Mouse (Mus musculus) right cerebral cortex, adult 18-20 months (tissue): ENCODE measurements at regions not wholly inside any gene's neighbourhood (a gene's known extent, or its start where the extent isn't known, plus 50 kb on each side); places are given as distances from the start of the nearest gene placed in this dataset.

Experiments
- DNase-seq: peaks from one replicate; pipeline ENCODE4 v3.0.0; 2022; ENCODE audit warnings: mixed read lengths

DNA sequence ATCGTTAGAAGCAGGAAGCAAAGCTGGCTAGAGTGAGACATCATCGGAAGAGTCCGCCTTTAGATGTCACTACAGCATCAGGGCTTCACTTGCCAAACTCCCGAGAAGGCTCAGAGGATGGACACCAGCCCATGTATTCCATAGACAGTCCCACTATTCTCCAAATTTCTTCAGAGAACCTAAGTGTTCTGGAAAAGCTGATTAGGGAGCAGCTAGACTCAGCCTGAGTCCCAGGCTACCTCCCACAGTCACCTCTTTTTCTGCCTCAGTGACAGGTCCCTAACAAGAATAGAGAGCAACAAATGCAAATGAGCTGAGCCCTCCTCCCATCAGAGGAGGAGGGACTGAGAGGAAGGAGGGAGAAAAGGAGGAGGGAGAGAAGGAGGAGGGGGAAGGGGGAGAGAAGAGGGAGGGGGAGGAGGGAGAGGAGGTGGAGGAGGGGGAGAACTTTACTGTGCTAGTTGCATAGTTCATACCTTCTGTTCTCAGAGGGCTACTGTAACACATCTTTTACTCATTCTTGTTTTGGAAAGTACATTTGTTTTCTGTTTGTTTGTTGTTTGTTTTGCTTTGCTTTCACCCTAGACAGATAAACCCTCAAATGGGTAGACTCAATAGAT lies 465.8 kb downstream of the Tmem182 start:
- no peak for DNase-seq

DNA sequence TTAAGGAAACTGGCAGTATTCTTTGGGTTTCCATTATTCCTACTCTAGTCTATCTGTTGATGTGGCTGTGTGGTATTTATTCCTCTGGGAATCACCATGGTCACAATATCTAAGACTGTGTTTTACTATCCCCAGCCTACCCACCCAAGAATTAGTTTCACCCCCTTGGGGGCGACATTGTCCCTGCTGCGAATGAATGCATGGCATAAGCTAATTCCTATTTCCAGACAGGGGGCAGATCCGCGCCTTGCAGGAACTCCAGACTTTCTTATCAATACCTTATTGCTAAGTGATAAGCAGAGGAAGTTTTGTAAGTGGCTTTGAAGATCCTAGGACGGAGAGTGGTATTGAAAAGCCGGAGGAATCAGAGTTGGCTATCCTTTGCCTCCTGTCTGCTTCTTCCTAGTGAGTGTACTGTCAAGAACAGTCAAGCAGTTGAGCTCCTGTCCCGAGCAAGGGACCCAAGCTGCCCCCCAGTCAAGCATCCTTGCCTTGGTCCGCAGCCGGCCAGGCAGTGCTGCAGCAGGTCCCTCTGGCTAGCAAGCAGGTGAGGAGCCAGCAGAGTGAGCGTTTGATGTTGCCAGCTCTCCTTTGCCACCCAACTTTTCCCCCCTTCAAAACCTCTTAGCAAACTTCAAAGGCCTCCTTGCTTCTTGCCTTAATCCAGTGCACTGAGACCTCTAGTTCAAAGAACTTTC lies 469.3 kb downstream of the Tmem182 start:
- no peak for DNase-seq

DNA sequence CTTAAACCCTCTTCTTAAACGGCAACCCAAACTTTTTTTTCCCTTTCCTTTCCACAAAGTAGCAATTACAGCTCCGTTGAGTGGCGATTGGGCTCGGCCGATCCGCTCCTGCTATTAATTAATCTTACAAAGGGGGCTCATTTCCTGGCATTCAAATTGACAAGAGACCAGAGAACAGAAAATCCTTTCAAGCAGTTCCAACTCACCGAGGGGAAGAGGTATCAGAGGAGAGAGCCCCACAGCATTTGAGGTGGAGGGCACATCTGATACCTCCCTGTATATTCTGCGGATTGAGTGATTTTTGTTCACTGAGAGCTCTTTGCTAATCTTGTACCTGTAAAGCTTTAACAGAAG lies 469.8 kb downstream of the Tmem182 start:
- no peak for DNase-seq

DNA sequence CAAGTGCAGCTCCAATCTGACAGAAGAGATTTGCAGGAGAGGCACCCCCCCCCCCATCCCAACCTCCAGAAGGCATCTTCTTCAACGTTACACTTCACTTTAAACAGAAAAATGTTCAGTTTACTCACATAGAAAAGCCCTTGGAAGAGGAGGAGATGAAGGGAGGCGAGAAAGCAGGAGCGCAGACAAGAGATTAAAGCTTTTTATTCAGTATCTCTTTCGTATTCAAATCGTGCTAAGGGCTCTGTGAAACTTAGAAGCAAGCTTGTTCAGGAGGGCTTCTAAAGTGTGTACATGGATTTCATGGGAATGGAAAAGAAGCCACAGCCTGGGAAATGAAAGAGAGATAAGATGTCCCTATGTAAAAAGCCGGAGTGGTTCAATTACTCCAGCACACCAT lies 470.2 kb downstream of the Tmem182 start:
- no peak for DNase-seq

DNA sequence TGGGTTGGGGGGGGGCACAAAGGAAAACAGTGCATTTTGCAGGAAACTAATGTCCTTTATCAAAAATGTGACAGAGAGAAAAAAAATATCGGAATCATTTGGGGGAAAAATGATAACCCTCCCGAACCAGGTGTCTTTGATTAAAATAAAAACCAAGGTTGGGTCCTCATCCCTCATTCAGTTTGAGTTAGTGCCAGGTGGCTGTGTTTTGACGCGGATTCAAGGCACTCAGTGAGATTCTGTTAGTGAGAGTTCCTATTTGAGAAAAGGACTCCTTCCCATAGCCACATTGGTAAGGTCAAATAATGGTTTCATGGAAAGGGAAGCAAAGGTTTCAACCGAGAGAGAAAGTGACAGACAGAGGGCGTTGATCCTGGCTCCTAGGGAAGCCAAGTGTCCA lies 470.9 kb downstream of the Tmem182 start:
- DNase-seq, result no peak

DNA sequence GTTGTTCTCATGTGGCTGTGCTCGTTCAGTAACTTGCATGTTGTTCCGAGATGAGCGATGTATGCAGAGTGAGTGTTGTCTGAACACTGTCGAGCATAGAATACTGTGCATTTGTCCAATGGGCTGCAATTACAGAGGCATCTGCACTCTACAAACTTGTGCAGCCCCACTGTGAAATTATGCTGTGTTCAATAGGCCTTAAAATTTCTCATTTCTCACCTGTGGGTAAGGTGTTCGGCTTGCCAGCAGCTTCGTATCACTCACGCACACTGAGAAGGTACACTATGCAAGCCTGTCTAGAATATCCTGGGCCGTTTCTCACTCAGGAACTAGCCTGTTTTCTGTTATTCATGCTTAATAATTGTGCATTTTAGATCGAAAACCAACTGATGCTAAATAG lies 479.8 kb downstream of the Tmem182 start:
- no peak for DNase-seq

DNA sequence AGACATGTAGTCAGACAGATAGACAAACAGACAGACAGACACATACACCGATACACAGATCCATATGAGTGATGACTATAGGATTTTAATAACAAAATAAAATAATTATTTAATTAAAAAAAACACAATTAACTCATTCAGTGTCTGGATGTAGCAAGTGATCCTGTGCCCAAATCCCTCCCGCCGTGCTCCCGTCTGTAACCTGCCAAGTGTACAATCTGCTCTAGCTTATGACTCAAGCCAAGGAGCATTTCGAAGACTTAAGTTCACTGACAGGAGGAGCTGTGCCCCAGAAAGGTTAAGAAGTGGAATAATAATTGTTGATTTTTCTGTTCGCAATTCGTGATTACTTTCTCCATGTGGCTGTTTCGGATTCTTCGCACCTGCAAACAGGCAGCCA lies 480.8 kb downstream of the Tmem182 start:
- DNase-seq, result no peak

DNA sequence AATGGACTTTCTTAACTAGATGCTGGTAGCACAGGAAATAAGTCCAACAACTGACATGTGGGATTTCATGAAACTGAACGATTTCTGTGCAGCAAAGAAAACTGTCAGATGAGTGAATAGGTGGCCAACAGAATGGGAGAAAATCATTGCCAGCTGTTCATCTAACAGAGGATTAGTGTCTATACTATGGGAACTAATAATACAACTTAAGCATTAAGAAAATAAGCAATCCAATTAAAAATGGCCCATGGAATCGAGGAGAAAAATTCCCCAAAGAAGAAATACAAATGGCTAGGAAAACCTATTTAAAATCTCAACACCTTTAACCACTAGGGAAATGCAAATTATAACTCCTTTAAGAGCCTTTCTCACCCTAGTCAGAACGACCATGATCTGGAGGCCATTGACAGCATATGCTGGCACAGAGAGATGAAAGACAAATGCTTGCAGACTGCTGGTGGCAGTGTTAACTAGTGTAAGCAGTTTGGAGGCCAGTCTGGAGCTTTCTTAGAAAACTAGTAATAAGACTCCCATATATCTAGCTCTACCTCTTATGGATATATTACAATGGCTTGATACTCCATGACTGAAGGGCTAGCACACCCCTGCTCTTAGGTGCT lies 521.6 kb downstream of the Tmem182 start:
- no peak for DNase-seq

DNA sequence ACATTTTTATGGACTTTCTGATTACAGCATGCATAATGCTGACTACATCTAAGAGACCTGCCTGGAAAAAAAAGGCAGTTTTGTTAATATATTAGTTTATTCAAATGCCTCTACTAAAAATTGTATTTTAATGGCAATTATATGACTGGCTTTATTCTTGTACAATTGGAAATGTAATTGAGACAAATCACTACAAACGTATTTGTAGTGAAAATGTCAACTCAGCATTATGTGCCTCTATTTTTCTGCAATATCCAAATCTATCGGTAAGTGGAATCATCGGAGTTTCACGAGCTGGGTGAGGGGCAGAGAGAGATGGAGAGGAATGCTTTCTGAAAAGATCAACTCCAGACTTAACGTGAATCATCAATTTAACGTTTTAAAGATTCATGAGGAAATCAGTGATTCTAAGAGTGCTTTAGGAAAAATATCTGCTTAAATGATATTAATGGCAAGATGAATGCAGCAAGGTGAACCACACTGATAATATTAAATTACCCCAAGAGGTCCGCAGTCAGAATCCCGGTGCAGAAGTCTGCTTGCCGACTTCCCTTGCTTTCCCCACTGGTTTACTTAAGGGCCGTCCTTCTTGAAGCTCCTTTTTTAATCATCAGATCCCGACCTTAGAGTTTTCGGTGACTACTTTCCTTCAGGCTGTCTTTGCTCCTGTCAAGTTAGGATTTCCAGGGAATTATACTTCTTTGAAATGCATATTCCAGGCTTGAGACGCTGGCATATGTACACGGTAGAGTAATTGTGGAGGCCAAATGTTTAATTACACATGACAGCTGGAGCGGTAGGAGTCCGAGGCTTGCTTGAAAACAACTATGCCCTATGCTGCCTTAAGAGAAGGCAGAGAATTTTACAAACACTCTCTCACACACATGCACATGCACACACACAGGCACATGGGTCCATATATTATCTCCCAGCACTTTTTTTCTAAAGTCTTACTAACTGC lies 544.7 kb downstream of the Tmem182 start:
- DNase-seq, result no peak

DNA sequence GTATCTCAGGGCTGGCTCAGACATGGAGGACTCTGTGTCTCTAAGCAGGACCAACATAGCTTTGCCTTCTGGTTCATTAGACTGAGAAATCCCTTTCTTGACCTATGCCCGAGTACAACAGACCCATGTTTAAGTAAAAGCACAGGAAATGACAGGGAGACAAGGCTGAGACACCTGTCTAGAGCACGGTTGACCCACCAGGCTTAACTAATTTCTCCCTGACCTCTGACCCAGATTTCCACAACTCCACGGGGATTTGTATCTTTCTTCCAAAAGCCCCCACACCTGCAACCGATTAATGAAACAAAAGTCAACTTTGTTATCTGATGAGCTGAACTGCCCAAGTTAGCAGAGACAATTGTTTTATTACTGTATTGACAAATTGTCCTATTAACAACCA lies 553.7 kb downstream of the Tmem182 start:
- DNase-seq, result no peak

DNA sequence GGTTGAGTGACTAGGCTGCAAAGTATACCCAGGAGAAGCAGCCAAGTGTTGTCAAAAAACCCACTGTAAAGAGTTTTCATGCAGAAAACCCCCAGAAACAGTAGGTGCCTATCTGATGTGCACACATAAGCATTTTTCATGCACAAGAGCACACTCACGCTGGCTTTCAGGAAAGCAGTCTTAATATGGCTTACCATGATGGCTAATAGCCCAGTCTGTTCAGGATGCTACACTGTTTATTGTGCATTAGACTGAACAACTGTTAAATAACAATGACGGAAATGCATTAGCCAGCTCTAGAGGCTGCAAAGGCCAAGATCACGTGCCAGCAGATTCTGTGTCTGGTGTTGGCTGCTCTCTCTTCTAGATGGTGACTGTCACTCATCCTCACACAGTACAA lies 556.1 kb downstream of the Tmem182 start:
- no peak for DNase-seq

DNA sequence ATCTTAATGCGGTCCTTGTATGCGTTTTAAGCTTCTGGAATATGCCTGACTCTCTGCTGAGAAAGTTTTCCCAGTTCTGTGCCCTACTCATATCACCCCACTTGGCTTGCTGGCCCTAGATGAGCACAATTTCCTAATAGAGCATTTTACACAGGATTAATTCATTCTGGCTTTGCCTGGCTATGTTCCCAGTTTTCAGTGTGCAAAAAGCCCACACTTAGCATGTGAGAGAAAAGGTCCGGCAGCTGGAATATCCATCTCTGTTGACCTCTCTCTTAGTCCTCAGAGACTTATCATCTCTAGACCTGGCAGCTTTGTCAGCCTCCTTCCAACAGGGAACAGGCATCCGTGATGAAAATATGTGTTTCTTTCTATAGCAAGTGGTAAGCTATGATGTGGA lies 574.6 kb downstream of the Tmem182 start:
- DNase-seq, result no peak

DNA sequence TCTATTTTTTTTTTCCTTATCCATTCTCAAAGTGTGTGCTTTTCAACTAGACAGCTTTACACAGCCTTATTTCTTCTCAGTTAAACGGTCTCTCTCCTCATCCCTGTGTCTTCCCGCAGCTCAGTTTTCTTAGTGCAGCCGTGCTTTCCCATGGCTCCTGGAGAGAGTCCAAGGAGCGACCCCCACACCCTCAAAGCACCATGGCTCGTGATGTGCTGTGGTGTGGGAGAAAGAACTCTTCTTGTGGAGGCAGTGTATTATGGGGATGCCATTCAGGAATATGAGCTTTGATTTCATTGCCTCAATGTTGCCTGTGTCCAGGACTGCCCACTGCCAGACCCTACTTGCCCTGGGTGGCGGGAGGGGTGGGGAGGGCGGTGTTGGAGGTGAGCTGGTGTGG lies 576.1 kb downstream of the Tmem182 start:
- DNase-seq, result no peak

DNA sequence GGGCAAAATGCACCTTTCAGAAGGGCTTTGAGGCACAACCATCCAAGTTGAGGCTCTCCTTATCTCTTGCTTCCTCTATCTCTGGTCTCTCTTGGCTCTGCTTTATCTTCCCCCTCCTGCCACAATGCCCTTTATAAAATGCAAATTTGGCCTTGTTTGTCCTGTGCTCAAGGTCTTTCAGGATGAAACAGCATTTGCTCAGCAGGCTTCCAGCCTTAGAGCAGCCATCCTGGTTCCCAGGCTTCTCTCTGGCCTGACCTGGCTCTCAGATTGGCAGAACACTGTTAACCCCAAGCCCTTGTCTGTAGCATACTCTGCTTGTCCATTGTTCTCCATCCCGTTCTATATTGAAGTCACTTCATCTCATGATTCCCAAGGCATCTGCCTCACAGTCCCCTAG lies 579.3 kb downstream of the Tmem182 start:
- DNase-seq, result no peak

DNA sequence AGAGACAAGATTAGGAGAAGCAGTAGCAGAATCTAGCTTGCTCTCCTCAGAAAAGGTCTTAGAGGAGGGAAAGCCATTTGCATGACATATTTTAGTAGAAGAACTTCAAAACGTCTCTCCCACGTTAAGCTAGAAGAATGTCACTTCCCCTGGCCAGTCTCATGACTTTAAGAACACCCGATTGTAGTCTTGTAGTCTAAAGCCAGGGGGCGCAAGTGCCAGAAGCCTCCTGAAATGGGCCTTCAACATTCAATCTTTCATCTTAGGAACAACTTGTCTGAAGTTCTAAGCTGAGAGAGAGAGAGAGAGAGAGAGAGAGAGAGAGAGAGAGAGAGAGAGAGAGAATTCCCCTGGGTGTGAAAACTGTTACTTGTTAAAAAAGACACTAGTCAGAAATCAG lies 581.0 kb downstream of the Tmem182 start:
- DNase-seq, result peak; percentile 3

DNA sequence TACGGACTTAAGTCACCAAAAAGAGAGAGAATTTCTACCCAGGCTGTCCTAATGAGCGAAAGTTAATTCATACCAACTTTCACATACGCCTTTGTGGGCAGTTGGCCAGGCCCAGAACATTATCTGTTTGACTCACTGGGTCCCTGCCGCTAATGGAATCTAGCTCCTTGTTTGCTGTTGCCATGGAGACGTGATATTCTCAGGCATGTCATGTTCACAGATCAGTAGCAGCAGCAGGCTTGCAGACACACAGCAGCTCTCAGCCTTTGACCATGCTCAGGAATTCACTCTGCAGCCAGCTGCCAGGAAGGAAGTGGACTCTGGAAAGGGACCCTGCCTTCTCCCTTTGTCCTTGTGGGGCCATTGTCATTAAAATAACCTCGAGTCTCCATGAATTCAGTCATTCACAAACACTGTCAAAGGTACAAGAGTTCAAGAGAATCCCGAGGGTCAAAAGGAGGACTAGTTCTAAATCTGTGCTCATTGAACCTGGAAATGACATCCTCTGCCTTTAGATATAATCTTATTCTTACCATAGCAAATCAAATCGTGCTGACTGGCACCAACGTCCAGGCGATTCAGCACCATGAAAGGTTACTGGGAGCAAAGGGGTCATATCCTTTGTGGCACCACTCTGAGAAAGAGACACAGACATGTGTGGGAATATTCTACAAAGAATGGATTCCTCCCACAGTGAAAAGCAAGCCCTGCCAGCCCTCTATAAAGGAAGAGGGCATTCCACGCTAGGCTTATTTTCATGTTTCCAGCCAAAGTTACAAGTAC lies 584.9 kb downstream of the Tmem182 start:
- peak; percentile 28 for DNase-seq

DNA sequence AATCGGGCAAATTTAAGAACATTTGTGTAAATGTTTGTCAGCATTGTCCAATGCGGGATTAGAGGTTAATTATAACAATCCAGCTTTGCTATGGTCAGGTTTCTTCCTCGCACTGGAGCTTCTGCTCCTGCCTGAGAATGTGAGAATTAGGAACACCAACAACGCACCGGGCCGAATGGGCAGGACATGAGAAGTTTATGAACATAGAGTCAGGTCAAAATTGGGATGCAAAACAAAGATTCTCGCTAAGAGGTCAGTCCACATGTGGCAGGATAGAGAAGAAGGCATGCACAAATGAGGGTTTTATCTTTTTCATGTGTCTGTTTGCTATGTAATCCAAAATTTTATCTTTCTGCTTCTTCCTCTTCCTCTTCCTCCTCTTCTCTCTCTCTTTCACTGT lies 585.7 kb downstream of the Tmem182 start:
- no peak for DNase-seq

DNA sequence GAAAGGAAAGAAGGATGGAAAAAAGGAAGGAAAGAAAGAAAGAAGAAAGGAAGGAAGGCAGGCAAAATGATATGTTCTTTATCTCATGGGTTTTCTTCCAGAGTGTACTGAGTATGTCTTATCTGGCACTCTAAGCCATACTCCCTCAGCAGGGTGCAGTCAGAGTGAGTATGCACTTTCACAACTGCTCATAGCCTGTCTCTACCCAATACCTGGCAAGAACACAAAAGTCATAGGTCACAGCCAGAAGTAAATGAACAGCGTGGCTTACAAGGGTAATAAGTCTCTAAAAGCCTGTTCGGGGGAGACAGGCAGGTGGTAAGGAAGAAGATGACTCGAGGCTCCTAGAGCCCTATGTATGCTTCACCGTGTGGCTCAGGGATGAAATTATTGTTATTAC lies 587.9 kb downstream of the Tmem182 start:
- no peak for DNase-seq

DNA sequence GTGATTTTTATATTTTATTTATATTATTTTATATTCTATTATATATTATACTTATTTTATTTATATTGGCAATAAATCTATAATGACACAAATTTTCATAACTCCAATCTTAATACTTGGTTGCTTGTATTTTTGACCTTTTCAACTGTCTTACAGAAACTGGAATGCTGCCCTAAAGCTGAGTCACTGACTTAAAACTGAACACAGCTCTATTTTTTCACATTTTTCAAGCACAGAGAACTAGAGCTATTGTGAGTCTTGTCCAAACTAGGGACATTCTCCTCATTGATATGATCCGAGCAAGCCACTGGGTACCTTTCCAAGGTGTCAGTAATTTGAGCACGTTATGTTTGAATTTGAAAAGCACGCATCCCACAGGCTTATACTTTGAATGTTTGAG lies 589.7 kb downstream of the Tmem182 start:
- DNase-seq, result no peak

DNA sequence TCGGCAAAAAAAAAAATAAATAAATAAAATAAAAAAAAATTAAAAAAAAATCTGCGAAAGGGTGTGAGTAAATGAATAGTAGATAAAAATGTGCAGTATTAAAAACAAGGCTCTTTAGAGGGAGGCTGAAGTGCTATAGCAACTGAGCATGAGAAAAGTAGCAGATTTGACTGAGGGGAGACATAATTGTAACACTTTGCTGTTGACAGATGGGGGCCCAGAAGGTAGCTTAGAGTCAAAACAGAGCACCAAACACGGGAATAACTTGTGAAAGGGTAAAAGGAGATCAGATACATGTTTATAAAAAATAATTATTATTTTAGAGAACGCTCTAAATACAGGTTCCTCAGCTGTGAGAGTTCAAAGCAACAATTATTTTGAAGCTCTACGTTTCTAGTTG lies 605.1 kb downstream of the Tmem182 start:
- DNase-seq, result no peak

DNA sequence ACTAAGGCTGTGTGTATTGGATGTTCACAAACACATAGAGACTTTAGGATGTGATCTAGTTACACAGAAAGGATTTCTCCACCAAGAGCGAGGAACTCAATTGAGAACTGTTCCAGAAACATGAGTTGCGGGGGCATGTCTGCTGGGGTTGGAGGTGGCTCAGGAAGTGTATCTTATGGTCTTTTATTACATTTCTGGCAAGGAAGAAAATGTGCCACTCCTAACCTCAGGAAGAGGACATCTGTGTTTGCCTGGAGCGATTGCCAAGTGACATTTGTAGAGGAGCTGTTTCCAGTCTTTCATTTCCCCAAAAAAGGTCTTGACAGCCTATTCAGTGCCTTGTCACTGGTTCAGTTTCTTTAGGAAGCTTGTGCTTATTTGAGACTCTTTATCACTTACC lies 606.2 kb downstream of the Tmem182 start:
- no peak for DNase-seq

DNA sequence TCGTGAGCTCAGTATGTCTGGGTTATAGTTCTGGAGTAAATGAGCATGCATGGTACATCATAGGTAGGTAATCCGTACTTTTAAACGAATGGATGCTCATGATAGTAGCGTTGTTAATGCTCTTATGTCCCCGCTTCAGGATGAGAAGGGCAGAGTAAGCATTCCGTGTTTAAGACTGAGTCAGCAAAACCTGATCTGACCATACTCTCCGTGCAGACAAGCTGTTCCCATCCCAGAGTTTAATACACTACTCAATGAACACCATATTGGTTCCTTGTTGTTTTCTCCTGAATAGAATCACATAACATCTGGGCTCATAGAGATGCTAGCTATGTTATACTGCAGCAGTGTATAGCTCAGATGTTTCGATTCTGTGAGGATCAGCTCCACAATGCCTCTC lies 606.7 kb downstream of the Tmem182 start:
- no peak for DNase-seq
